Mouse (Mus musculus) brain, embryonic 14.5 days (tissue): ENCODE measurements at regions not wholly inside any gene's neighbourhood (a gene's known extent, or its start where the extent isn't known, plus 50 kb on each side); places are given as distances from the start of the nearest gene placed in this dataset.

Source experiments
- CTCF ChIP-seq: fragments of 200-500 bp; IDR thresholded peaks from 2 replicates; pipeline ENCODE4 v1.5.1; 2012; ENCODE audit warnings: inconsistent platforms, mild to moderate bottlenecking, moderate library complexity, borderline replicate concordance; ENCODE audit not compliant: insufficient read depth, insufficient read length; ENCODE audit errors: extremely low read depth
- POLR2A ChIP-seq: fragments of 200-500 bp; IDR thresholded peaks from 2 replicates; pipeline ENCODE4 v1.6.1; 2012; ENCODE audit warnings: mild to moderate bottlenecking, inconsistent platforms, borderline replicate concordance; ENCODE audit not compliant: poor library complexity, insufficient read depth, insufficient read length, severe bottlenecking; ENCODE audit errors: extremely low read depth

DNA sequence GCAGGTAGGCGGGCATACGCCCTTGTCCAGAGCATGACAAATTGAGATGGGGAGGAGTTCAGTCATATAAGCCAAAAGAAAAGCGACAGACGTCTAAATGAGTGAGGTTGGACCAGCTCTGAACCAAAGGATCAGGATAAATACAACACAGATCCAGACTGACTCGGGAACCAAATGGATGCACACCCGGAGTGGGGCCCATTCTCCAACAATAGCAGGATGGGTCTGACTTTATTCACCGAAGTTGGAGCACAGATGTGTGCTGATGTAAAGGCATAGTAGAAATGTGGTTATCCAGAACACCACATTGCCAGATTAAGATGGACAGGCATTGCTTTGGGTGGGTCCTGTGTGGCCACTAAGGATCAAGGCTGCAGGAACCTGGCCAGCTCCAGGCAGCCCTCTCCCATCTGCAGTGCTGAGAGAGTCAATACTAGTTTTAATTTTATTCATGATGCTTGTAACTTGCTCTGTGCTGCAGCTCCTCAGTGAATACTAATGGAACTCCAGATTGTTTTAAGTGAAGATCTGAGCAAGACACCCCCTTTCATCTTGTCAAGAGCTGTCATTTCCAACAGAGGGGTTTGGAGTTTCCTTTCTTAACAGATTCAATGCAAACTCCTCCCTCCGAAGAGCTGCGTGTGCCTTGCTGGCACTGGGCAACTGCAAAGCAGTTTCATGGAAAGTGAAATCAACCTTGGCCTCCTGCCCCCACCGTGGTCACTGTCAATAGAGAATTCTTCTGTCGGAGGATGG, 176.3 kb upstream of the Nxpe4 start:
- TF ChIP-seq POLR2A, result no peak
- no peak for TF ChIP-seq CTCF
